Mouse (Mus musculus) layer of hippocampus, postnatal 36 days (tissue): ENCODE data around the gene Lin28b. TPM values are rescaled to one million over a fixed set of nuclear protein-coding genes. Genes with fewer than 3 reads are reported as not detected.

Experiments
- DNase-seq, 2 experiments: peaks; one replicate each; pipeline ENCODE4 v3.0.0; 2022
- total RNA-seq, 2 experiments: library from RNA; stranded (reverse); gene quantifications; 2 replicates each; pipeline ENCODE4 v1.2.3; 2021

Lin28b gene
- 1 to 10 TPM in 1 of 2 experiments, under 1 TPM in 1; 0.97 to 1.9 TPM for total RNA-seq

DNA sequence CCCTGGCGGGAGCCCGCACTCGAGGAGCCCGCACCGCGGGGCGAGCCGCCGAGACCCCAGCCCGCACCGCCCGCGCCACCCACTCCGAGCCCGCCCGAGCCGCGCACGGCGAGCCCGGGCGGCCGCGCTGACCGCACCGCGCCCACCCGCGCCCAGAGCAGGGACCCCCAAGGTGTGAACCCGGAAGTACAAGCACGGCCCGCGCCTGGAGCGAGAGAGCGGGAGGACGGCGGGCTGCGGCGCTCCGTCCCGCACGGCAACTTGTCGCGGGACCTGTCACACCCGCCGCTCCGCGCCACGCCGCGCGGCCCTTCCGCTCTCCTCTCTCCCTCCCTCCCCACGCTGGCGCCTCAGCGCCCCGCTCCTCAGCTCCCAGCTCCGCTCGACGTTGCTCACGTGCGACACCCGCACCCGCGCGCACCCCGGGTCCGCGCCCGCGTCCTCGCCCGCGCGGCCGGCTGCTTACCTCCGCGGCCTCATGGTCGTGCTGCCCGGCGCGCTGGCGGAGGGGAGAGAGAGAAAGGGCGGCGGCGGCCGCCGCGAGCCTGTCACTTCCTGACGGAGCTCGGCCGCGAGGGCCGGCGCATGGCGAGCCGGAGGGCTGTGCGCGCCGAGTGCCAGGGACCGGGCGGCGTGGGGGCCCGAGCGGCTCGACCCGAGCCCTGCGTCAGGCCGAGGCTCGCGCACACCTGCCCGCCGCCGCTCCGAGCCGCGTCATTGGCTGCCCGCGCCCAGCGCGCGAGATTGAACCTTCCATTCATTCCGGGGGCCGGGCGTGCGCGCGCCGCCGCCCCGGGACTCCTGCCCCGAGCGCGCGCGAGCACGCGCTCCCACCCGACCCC is at the start of gene Lin28b:
TSS of gene Lin28b (minus strand) at position 635 of the 842 bp plus-strand sequence.
- DNase-seq: peak; percentile 21 to 37

DNA sequence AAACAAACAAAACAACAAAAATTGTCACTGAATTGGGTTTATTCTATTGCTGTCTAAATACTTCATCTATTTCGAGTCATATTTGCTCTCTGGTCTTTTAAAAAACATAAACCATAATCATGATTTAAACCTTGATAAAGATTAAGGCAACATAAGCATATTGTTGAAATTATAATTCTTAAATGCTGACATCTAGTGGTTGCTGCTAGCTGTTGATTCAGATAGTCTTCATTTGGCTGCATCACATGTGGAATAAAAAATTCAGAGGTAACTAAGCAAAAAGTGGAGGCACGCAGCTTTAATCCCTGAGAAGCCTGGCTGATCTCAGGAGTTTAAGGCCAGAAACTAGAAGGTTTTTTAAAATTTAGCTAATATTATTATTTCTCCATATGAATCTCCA is 25.6 kb upstream of the Lin28b start:
- DNase-seq: no peak

DNA sequence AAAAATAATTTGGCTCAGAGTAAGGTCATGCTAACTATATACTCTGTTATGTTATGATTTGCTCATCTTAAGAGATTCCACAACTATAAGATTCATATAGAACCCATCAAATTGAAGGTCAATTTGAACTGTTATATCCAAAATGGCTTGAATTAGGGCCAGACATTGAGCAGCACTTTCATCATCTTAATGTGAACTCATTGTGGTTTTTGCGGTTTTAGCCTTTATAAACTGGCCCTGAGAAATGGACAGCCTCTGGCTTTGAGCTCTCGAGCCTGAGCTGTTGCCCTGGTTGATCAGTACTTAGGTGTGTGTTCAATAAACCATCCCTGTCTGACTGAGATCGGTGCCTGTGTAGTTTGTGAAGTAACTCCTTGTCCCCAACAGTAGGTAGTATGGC is 24.5 kb upstream of the Lin28b start:
- DNase-seq: no peak

DNA sequence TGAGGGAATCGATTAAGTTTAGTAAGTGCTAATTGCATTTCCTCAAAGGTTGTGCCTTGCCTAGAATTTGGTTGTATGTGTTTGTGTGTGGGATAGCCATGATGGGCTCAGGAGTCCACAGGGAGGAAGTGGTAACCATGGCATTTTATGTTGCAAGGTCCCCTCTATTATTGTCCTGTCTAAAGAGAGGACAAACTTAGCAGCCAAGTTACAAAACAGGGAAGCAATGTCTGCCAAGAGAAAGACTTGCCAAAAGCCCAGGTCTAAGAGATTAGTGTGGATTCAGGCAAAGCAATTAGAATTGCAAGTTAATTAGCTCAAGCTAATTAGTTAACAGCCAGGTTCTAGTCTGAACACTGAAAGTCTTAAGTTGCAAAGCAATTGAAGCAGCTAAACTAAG is 14.1 kb upstream of the Lin28b start:
- DNase-seq: no peak

DNA sequence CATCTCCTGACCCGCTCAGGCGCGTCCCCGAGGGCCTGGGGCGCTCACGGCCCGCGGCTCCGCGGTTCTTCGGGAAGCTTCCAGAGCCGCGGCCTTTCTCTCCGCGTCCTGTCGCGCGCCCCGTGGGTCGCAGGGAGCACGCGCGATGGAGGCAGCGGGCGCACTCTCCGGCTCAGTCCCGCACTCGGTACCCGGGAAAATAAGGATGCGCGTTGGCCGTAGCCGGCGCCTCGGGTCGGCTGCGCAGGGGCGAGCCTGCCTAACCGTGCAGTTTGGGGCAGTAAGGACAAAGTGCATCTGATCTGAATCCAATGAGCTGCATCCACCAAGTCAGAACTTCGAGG is 380 bp upstream of the Lin28b start:
- peak in 1 of 2 experiments; percentile 4 for DNase-seq

DNA sequence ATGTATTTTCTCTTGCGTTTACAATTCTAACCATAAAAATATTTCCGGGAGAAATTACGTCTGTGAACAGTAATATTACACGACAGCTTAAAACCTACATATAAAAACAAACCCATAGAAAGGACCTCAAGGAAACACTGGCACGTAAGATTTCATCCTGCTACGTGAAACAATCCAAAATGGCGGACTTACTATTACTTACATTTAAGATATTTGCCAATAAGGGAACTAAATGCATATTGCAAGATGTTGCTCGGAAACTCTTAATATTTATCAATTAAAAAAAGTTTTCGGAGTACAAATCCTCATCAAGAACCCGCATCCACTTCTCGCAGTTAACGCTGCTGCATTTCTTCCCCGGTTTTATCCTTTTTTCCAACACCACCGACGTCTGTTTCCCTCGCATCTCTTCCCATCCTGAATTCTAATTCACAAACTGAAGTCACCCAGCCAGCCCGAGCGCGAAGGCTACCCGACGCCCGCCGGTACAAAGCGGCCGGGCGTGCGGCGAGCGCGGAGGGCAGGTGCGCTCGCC is 902 bp downstream of the Lin28b start:
- no peak for DNase-seq

DNA sequence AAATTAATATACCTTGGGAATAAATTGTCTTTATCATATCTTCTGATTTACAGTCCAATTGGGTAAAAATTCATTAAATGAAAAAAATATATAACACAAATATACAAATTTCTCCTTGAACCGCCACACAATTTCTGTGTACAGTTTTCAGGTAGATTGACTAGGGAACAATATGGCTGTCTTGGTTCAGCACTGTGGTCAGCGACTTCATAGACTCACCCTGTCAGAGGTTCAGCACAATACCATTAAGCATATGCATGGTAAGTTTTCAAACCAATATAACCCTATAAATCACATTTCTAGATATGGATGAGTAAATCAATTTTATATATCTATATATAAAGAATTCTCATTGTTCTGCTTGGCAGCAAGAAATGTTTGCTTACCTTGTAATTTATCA is 3.0 kb downstream of the Lin28b start:
- no peak for DNase-seq

DNA sequence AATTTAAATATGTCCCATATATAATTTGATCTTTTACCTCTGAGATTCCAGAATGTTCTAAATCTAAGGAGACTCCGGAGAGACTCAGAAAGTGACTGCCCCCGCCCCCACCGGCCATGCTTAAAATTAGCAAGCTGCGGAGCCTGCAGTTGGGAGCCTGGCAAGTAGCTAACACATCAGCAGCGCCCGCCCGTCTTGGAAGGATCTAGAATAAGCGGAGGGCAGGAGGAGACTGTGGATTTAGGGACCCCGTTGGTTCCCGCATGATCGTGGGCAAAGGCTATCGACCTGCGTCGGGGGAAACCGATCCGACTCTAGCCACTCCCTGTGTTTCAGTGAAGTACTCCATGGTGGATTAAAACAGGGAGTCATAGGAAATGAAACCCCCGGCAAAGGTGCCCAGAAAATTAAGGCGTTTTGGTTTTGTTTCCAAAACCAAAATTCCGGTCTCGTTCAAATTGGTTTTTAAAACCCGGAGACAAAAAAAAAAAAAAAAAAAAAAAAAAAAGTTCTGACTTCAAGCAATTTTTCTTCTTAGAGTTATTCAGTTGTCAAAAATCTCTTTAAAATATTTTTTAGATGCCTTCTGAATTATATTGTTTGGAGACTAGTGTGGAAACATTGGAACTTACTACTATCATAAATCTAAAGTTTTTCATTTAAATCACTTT is 12.4 kb downstream of the Lin28b start:
- DNase-seq: no peak

DNA sequence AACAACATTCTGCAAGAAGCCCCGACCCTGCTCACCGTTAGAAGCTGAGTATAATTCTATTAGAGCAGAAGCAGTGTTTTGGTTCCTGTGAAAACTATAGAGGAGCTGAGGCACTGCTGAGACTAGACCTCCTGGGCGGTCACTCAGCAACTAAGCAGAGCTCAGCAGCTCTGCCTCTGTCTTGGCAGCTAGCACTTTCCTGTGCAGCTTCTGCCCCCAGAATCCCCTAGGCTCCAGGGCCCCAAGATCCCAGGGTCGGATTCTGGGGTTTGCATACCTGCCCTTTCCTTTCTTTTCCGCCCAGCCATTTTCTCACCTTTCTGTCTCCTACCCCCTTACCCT is 13.1 kb downstream of the Lin28b start:
- DNase-seq: no peak

DNA sequence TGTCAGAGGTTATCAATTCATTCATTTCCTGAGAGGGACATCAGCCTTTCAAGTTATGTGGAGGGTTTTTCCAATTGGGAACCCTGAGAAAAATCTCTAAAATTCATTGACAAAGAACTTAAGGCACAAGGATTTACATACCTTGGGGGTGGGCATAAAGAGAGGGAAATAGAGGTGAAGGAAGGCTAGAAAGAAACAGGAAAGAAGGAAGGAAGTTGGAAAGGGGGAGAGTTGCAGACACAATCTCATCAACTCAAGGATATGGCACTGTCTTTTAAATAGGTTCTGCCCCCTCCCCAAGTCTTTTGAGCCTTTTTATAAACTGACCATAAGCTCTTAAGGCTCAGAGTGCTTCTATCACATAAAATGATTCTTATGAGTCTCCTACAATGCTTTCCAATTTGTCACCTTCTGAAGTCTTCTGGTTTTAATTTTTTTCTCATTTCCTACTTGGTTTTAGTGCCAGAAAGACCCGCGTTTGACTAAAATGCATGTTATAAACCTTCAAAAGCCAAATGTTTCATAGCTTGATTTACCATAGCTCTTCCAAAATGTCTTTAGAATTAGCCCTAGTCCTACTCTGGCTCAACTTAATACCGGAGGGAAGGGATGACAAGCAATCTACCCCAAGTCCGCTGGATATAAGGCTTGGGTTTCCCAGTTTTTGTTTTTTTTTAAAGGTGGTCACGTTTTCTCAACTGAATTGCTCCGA is 13.6 kb downstream of the Lin28b start:
- no peak for DNase-seq

DNA sequence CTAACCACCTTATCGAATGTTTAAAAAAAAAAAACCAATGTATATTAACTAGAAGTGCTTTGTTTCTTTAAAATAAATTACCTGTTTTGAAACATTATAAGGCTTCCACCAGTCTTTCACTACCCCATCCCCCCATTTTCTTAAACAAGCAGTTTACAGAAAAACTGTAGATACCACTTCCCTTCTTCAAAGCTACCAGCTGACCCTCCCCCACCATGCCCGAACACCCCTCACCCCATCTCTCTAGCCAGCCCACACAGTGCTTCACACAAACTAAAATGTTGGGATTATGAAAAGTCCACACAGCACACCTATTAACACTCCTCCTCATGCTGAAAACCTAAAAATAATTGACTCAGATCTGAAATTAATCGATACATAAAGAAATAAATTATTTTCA is 14.9 kb downstream of the Lin28b start:
- DNase-seq: no peak

DNA sequence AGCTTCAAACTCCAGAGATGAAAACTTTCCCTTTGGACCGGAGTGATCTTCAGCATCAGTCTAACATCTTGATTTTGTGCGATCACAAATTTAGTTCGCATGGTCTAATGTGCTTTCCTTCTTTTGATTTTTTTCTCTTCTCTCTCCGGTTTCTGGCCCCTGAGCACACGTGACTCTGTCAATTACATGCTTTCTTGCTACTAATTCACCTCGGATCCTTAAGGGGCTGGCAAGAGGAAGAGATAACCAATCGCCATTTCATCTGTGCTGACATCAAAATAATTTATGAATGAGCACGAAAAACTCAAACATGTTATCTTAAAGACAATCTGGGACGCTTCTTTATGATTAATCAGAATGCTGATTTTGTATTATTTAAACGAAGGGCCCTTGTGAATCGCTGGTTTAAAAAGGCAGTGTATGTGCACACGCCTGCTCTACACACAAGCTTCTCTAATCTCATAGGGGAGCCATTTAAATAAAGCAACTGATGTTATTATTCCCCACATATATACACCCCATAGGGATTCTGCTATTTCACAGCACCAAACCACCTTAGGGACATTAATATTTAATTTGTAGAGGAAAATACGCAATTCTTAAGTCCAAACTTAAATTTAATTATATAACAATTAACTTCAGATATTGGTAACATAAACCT is 16.0 kb downstream of the Lin28b start:
- DNase-seq: no peak

DNA sequence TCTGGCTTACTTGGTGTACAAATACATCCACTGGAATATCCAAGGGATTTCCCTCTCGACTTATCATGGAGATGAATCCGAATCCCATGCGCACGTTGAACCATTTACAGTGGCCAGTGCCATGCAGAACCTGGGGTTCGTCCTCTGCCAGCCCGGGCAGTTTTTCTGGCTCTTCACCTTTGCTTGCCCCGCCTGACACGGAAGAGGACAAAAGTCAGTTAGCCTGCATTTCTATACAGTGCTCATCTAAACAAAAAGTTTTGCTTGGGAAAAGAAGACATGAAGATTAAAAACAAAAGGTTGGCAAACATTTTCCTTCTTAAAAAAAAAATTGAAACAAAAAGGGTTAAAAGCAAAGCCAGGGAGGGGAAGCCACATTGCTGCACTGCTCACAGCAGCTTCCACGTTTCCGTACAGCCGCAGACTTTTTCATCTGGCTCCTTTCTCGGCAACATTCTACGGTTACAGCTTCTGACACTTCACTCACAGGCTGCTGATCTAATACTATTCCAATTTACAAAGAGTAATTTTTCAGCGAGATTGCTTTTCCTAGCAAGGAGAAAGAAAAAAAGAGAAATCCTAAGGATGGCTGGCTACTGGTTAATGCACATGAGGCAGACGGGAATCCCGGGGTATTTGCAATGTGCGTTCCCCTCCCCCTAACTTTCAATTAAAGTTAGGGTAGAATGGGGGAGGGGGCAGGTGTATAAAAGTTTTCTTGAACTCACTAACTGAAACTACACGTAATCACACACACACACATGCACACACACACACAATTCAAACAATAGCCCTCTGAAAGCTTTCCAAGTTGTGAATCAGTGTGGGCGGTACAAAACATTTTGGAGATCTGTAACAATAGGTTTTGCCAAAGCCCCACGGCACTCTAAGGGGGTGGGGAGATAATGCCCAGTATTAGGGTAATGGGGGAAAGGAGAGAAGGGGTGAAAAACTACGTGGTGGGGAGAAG is 16.9 kb downstream of the Lin28b start:
- DNase-seq: no peak

DNA sequence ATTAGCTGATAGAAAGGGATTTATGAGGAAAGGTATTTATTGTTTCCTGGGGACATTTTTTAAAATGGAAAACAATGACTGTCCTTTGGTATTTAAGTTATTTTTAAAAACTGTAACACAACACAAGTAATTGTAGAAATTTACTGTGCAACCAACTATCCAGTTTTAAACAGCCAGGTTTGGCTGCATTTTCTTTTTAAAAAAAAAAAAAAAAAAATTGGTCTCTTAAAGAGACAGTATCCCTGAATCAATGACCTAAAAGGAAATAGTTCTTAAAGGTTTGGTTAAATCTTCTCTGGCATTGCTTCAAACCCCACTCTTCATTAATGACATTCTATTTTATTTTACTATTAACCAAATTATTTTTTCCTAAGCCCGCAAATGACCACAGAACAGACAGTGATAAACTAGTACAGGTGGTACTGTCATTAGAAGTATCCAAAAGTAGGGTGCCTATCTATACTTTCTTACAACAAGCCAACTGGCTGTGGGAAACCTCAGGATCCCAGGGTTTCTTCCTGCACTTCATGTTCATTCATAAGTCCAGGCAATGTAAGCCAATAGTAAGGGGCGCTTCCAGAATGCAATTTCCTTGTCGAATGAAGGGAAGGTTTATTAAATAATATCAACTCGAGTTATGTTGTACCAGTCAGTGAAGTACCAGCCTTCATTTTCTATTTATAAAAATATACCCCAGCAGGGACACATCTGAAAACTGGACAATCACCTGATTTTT is 17.8 kb downstream of the Lin28b start:
- no peak for DNase-seq

DNA sequence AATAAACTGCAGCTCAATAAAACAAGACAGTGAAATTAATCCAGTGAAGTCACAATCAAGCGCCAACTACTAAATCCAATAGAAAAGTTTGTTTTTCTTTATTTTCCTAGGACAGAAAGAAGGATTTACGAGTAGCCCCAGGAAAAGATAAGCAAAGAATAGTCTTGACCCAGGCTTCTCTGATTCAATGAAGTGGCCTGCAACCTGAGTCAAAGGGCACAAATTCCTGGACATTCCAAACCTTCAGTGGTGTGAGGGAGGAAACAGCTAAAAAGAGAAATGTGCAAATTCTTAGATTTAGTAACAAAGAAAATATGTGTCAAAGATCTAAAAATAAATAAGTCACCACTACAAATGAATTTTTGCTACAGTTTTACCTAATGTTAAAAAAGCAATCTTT is 27.6 kb downstream of the Lin28b start:
- DNase-seq: no peak

DNA sequence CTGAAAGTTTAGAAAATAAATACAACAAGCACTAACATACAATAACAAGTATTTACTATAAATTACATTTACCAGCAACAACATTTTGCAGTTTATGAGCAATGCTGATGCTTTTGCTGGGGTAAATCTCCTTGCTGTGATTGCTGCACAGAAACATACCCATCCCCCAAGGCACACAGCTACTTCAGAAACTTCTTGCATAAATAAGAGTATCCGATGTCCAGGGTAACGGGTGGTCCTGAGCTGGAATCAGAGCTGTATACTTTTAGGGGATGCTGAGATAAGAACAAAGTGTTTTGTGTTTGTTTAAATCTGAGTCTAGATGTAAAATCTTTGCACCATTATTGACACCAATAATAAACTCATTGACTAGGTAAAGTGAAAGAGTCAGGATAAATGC is 28.1 kb downstream of the Lin28b start:
- DNase-seq: no peak

DNA sequence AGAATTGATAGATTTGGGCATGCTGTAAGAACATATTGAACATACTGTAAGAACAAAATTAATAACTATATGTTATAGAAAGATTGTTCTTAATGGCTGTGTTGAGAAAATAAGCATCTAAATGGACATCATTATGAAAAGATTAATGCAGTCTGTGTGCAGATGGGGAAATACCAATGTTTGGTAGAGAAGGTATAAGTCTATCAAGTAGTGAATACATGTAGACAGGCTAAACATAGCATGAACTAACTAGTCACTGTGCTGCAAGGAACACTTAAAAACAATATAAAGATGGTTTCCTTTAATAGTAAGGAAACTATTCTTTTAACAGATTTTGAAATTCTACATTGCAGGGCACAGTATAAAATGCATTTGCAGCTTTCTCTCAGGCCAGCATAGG is 39.6 kb downstream of the Lin28b start:
- DNase-seq: no peak

DNA sequence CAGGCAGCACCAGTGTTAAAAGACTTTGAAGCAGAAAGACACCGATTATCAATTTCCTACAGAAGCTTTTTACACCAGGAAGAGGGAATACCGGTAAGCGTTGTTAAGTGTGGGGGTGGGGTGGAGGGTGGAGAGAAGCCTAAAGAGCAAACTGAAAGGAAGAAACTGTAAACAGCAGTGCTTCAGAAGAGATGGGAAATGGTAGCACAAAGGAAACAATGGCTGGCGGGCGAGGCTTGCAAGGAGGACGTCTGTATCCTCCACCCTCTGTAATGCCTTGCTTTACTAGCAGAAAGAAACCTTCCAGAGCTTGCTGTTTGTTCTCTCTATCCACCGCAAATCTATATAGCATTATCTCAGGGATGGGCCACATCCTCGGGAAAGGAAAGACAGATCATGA is 40.0 kb downstream of the Lin28b start:
- no peak for DNase-seq

DNA sequence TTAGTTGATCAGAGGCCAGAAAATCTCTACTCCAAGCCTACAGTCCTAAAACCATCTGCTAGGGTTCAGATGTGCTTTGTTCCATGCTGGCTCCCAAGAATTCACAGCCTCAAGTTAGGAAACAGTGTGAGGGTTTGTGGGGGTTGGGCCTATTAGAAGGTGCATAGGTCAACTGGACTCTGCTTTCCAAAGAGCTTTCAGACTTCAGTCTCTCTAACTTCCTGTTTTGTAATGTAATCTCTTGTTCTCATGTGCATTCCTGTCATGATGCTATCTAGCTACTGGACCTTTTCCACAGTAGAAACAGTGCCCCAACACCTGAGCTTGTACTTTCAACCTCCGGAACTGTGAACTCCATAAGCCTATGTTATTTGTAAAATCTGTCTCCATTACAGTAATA is 63.8 kb downstream of the Lin28b start:
- DNase-seq: no peak

DNA sequence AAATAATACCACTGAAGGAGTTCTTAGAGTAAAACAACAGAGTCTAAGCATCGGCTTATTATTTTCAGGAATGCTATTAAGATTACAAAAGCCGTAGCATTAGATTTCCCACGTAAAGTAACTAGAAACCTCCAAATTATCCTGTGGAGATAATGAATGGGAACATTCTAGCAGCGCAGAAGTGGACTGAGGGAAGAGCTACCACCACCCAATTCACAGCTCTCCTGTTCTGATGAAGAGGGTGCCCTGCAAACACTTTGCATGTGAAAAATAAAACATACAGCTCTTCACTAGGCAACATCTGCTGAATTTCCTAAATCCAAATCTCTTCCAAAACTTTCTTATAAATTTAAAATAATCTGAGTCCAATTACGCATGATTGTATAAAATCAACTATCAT is 74.1 kb downstream of the Lin28b start:
- DNase-seq: no peak

DNA sequence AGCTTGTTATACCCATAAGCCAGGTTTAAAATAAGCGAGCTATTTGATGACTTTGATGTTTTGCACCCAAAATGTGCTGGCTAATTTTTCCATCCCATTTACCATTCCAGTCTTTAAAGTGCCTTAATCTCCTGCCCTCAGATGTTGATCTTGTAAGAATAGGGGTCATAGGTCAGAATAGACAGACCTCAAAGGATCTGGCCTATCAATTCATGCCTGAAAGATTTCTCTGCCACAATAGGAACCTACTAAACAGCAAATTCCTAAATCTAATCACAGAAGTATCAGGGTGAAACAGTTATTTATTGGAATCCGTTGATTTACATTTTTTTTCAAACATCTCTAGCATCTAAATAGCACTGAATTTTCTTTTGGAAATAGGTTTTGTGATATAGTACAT is 74.5 kb downstream of the Lin28b start:
- DNase-seq: no peak
